Mouse (Mus musculus): ENCODE results near the gene Sept9.

DNA sequence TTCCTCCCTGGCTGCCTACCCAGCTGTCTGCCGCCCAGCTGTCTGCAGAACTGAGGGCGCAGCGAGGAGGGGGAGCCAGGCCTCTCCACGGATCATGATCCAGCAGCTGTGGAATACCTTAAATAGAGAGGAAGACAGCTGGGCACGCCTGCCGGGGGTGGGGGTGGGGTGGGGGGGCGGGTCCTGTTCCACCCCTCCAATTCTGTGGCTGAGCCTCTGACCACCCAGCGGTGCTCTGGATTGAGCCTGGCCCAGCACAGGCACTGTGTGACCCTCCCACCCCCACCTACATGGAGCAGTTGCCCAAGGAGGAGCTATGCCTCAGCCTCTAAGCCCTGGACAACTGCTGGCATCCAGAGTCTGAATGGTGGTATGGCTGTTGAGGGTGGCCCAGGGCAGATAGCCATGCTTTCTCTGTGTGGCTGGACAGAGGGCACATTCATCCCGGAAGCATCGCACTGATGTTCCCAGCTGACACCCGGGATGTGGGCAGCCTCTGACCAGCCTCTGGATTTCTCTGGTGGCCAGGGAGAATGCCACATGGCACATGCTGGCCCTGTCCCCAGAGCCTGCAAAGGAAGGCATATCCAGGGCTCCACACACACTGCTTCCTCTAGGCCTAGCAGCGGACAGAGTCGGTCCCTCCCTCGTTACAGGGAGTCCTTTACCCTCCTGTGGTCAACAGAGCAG is 97.2 kb downstream of the Sept9 start:
- TF ChIP-seq POLR2A (IDR thresholded peaks at IDR 0.05; ENCODE audit: borderline replicate concordance, insufficient read depth, low read length) = no peak
- TF ChIP-seq CTCF (IDR thresholded peaks at IDR 0.05; ENCODE audit: borderline replicate concordance, insufficient read depth, low read depth, low read length) = no peak

Measured in cerebellum, adult 2 months (tissue).